Mouse (Mus musculus) layer of hippocampus, adult 8-10 months (tissue): ENCODE data around the gene Tbx2. TPM values are rescaled to one million over a fixed set of nuclear protein-coding genes. Genes with fewer than 3 reads are reported as not detected.

Source experiments
- DNase-seq, 2 experiments: peaks; one replicate each; pipeline ENCODE4 v3.0.0; 2022; ENCODE audit warnings: low spot score in 2 of 2
- total RNA-seq, 4 experiments: library from RNA; stranded (reverse); gene quantifications; 2 replicates each; pipeline ENCODE4 v1.2.4; 2022

The Tbx2 gene
- total RNA-seq, 4 experiments from 2014 or later = 1.4 to 2.0 (median 1.7) TPM

DNA sequence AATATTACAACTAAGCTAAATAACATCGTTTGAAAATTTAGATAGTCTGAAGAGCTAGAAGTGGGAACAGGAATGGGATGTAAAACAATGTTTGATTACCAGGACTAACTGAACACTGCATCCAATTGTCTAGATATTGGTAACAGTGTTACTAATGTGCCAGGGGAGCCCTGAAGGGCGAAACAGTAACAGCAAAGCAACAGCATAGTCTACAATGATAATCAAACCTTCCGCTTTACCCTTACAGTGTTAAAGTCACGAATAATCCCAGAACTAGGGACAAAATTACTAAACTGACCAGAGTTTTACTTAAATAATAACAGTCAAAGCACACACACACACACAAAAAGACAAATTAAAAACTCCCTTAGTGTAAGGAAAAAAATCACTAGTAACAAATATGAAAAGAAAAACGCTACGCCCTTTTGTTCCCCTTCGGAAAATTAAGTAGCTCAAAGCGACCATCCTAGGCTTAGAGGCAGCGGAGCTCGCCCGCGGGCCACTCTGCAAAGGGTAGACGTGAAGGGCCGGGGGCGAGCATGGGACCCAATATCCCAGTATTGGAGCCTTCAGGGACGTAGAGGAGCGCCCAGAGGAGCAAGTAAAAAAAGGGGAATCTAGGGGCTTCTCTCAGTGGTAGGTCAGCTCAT, 55.6 kb downstream of the Tbx2 start:
- DNase-seq = no peak

- no peak for DNase-seq
These were observed 56.2 kb downstream of the Tbx2 start for GRCm38 (mm10) chr11:85888451-85888961.

GRCm38 (mm10) chr11:85889056-85889729, 56.8 kb downstream of the Tbx2 start:
- no peak for DNase-seq

GRCm38 (mm10) chr11:85889730-85890562, 57.6 kb downstream of the Tbx2 start:
- DNase-seq = no peak

GRCm38 (mm10) chr11:85890563-85890845, 58.2 kb downstream of the Tbx2 start:
- no peak for DNase-seq

DNA sequence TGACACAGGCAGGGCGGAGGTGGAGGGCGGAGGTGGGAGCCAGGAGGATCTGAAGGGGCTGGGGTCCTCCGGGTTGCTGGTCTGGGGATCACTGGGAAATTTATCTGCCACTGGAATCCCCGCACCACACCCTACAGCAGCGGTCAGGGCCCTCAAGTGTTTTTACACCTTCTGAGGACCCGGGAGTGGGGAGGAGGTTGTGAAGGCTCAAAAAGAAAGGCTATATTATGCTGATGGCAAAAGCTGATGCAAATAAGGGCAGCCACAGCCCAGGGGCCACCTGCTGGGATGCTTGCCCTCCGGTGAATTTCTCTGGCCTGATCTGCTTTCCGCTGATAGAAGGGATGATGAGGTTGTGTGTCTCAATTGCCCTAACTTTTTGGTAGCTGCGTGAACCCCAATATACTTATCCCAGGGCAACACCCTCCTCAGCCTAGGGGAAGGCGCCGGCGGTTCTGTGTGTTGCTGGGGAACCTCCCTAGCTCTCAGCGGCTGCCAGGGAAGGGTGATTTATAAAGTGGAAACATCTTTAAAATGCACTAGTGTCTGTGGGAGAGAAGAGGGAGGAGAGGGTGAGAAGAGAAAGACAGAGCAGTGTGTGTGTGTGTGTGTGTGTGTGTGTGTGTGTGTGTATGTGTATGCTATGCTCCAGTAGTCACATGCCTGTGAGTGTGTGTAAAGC, 58.8 kb downstream of the Tbx2 start:
- DNase-seq = no peak

Other genes starting within 250 kb of the Tbx2 start
- not detected for gene Gm11444, start 17.8 kb downstream of the Tbx2 start, total RNA-seq
- under 1 TPM; 0.11 to 0.17 (median 0.14) TPM for gene Tbx4, start 53.9 kb downstream of the Tbx2 start, total RNA-seq